2 mouse cellular contexts compared by ENCODE assay signal in the genomic region with DNA sequence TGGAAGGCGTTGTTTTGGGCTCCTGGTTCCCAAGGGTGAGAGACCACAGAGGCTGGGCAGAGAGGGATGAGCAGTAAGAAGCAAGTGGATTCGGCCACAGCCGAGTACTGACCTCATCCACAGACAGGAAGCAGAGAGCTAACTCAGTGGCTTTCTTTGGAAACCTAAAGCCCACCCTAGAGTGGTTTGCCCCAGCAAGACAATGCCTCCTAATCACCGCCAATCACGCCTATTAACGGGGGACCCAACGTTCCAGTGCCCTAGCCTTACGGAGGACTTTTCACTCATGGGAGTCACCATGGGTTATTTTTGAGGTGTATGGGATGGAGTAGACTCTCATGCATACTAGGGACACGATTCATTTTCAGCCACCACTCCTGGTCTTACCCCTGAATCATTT.
TF ChIP-seq lines count a peak whose summit lies in the region.

No protein-coding gene starts in this region.

TF ChIP-seq in CH12.LX, 34 proteins besides CTCF, POLR2A, EP300 and RAD21:
- TF ChIP-seq SIN3A (IDR thresholded peaks at IDR 0.05; ENCODE audit: low read length) (no peak), UBTF (IDR thresholded peaks at IDR 0.05; ENCODE audit: low read depth, low read length) (no peak), ETS1 (conservative IDR thresholded peaks at IDR 0.05; ENCODE audit: low read depth, low read length) (no peak), HCFC1 (IDR thresholded peaks at IDR 0.05; ENCODE audit: low read depth, low read length) (no peak), BHLHE40 (IDR thresholded peaks at IDR 0.05; ENCODE audit: low read depth, low read length) (no peak), JUN (IDR thresholded peaks at IDR 0.05; ENCODE audit: insufficient read depth, low read depth, low read length) (no peak), MAX (IDR thresholded peaks at IDR 0.05; ENCODE audit: low read length) (no peak), USF2 (conservative IDR thresholded peaks at IDR 0.05; ENCODE audit: low read depth, low read length) (no peak), MXI1 (IDR thresholded peaks at IDR 0.05; ENCODE audit: low read depth, low read length) (no peak), KAT2A (IDR thresholded peaks at IDR 0.05; ENCODE audit: insufficient replicate concordance, low read length) (no peak), ZNF384 (IDR thresholded peaks at IDR 0.05; ENCODE audit: low read depth, low read length) (no peak), GABPA (IDR thresholded peaks at IDR 0.05; ENCODE audit: insufficient replicate concordance, low read depth, low read length) (no peak), CHD2 (IDR thresholded peaks at IDR 0.05; ENCODE audit: low read length) (no peak), NRF1 (IDR thresholded peaks at IDR 0.05; ENCODE audit: low read depth, low read length) (no peak), SMC3 (IDR thresholded peaks at IDR 0.05; ENCODE audit: low read depth, low read length) (no peak), TCF12 (IDR thresholded peaks at IDR 0.05; ENCODE audit: low read depth, low read length) (no peak), USF1 (IDR thresholded peaks at IDR 0.05; ENCODE audit: low read depth, low read length) (no peak), MAZ (IDR thresholded peaks at IDR 0.05; ENCODE audit: low read depth, low read length) (no peak), NELFE (IDR thresholded peaks at IDR 0.05; ENCODE audit: low read depth, low read length) (no peak), POLR2AphosphoS2 (IDR thresholded peaks at IDR 0.05; ENCODE audit: low read depth, low read length) (no peak)
TF ChIP-seq in CH12.LX: peak in this region for 0.

TF ChIP-seq in MEL, 35 proteins besides CTCF, POLR2A, EP300 and RAD21:
- TF ChIP-seq CHD1 (IDR thresholded peaks at IDR 0.05; ENCODE audit: low read depth, low read length): 0 out of 2 replicates have a peak, but pooled peaks have one; percentile 9
- TF ChIP-seq TBP (IDR thresholded peaks at IDR 0.05; ENCODE audit: low read depth, low read length): no peak
TF ChIP-seq in MEL: peak in this region for 1.
